Mouse (Mus musculus): ENCODE results near the gene Galp. TPM values are rescaled to one million over a fixed set of nuclear protein-coding genes. Genes with fewer than 3 reads are reported as not detected.
"Not testable (repeated sequence)": the region's sequence is repeated elsewhere in the genome, so short reads cannot be mapped to it uniquely, and the experiment has no call there.

The Galp gene
- total RNA-seq, 2 experiments from 2014 or later = not detected

GRCm38 (mm10) chr7:6244361-6245292, 47.7 kb downstream of the Galp start:
- no peak for DNase-seq
- intact Hi-C loops (cut with DNase I; ENCODE audit: low total_unique reads) = no loop called here

- intact Hi-C loops (cut with DNase I; ENCODE audit: low total_unique reads) = no loop called here
- no peak for DNase-seq
These were observed 55.5 kb downstream of the Galp start, which contains the start of gene Epp13 for GRCm38 (mm10) chr7:6252410-6252809. Epp13 (plus strand) TSS chr7:6252710.

GRCm38 (mm10) chr7:6254451-6254850, 57.6 kb downstream of the Galp start:
- intact Hi-C loops (cut with DNase I; ENCODE audit: low total_unique reads) = no loop called here
- DNase-seq = no peak

GRCm38 (mm10) chr7:6257386-6257785, 60.5 kb downstream of the Galp start:
- DNase-seq = no peak
- intact Hi-C loops (cut with DNase I; ENCODE audit: low total_unique reads) = no loop called here

GRCm38 (mm10) chr7:6258232-6259220, 61.6 kb downstream of the Galp start:
- no peak for DNase-seq
- intact Hi-C loops (cut with DNase I; ENCODE audit: low total_unique reads) = no loop called here

GRCm38 (mm10) chr7:6260004-6260403, 63.1 kb downstream of the Galp start:
- intact Hi-C loops (cut with DNase I; ENCODE audit: low total_unique reads); DNase-seq: not testable (repeated sequence)

GRCm38 (mm10) chr7:6262120-6262519, 65.2 kb downstream of the Galp start:
- intact Hi-C loops (cut with DNase I; ENCODE audit: low total_unique reads) = no loop called here

GRCm38 (mm10) chr7:6262984-6263383, 66.1 kb downstream of the Galp start:
- no peak for DNase-seq
- intact Hi-C loops (cut with DNase I; ENCODE audit: low total_unique reads) = no loop called here

More at GRCm38 (mm10) chr7:6262120-6262519, 65.2 kb downstream of the Galp start:
- no peak for DNase-seq

GRCm38 (mm10) chr7:6265695-6266094, 68.8 kb downstream of the Galp start:
- intact Hi-C loops (cut with DNase I; ENCODE audit: low total_unique reads) = no loop called here
- DNase-seq = no peak

Other genes with a start within 250 kb of the Galp start
- not detected for gene Vmn1r65, start 186.1 kb upstream of the Galp start, total RNA-seq (2021)
- gene Nlrp4c, start 151.9 kb upstream of the Galp start, total RNA-seq (2021) = not detected
- gene Zfp787, start 41.1 kb upstream of the Galp start, total RNA-seq (2021) = 10 to 100 TPM; 32.0 to 32.6 TPM
- gene Zfp444, start 24.9 kb upstream of the Galp start, total RNA-seq (2021) = 1 to 10 TPM; 6.0 to 6.1 TPM
- gene Zscan5b, start 25.2 kb downstream of the Galp start, total RNA-seq (2021) = not detected
- gene Epp13, start 55.6 kb downstream of the Galp start, total RNA-seq (2021) = not detected
- 1 to 10 TPM; 1.9 to 2.4 TPM for gene Zfp667, start 89.5 kb downstream of the Galp start, total RNA-seq (2021)
- gene Zfp583, start 134.2 kb downstream of the Galp start, total RNA-seq (2021) = under 1 TPM; 0.39 to 0.51 TPM
- gene Gm3854, start 146.7 kb downstream of the Galp start, total RNA-seq (2021) = under 1 TPM; 0.06 to 0.11 TPM
- gene Zfp78, start 166.2 kb downstream of the Galp start, total RNA-seq (2021) = 1 to 10 TPM in 1 of 2 experiments, under 1 TPM in 1; 0.82 to 1.7 TPM
- 1 to 10 TPM; 1.9 to 2.2 TPM for gene Zfp28, start 186.2 kb downstream of the Galp start, total RNA-seq (2021)
- under 1 TPM in 1 of 2 experiments, not detected in 1; 0.33 TPM for gene Smim17, start 201.6 kb downstream of the Galp start, total RNA-seq (2021)
- not detected for gene Gm20715, start 213.2 kb downstream of the Galp start, total RNA-seq (2021)
- not detected for gene Olfr1344, start 241.6 kb downstream of the Galp start, total RNA-seq (2021)

Measured in gastrocnemius, postnatal 14 days (tissue).